23 mouse cellular contexts compared by ENCODE assay signal in the genomic region with DNA sequence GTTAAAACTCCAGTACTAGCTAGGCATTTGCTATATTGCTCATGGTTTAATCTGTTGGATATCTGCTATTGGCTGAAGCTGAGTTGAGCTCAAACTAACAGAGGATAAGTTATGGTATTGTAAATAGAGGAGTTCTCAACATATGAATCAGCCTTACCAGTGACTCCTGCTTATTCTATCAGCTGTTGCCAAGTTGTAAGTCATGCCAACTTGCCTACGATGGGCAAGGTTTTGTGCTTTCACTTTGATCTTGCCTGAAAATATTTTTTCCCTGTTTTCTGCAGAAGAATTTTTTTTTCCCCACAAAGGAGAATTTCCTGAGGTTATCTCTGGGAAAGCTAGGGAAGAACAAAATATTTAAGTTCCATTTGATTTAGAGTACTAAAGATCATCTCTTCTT. TPM values are rescaled to one million over a fixed set of nuclear protein-coding genes. Genes with fewer than 3 reads are reported as not detected.
"Had no signal": no experiment of that assay in that cellular context is flagged by ENCODE, and none has a peak within 500 bp of the region (broad histone marks: within the 10 kb centered on the region; RNA-seq: fewer than 3 reads in every experiment).

No protein-coding gene starts in this region.

- DNase-seq: kidney, adult 2 months; kidney, postnatal 25 days; layer of hippocampus, adult 9-11 months; liver; lung, adult 18-20 months; lung, postnatal 10 days; lung, postnatal 36 days; right cerebral cortex, adult 18-20 months; right cerebral cortex, postnatal 14 days; right cerebral cortex, postnatal 4 days; thymus, adult 18-20 months; thymus, postnatal 36 days had no signal

- H3K9me3 ChIP-seq: limb, embryonic 10.5 days; limb, embryonic 13.5 days; liver, embryonic 12.5 days; liver, embryonic 15.5 days; lung, embryonic 15.5 days; stomach, embryonic 15.5 days had no signal

- H3K27me3 ChIP-seq: limb, embryonic 13.5 days; stomach, embryonic 15.5 days had no signal

- H3K36me3 ChIP-seq: limb, embryonic 10.5 days; limb, embryonic 13.5 days; liver, embryonic 12.5 days; liver, embryonic 15.5 days; lung, embryonic 15.5 days; stomach, embryonic 15.5 days had no signal

- H3K9ac ChIP-seq: limb, embryonic 13.5 days; liver, embryonic 12.5 days; liver, embryonic 15.5 days; lung, embryonic 15.5 days; stomach, embryonic 15.5 days had no signal

- ATAC-seq: liver, embryonic 12.5 days; midbrain, embryonic 16.5 days had no signal

- H3K27ac ChIP-seq: kidney, postnatal 0 days; layer of hippocampus, adult 2 months; limb, embryonic 10.5 days; limb, embryonic 13.5 days; liver, embryonic 12.5 days; liver, embryonic 15.5 days; lung, embryonic 15.5 days; stomach, embryonic 15.5 days had no signal

- H3K4me3 ChIP-seq: layer of hippocampus, adult 2 months; limb, embryonic 10.5 days; limb, embryonic 13.5 days; liver, embryonic 12.5 days; liver, embryonic 15.5 days; lung, embryonic 15.5 days; stomach, embryonic 15.5 days had no signal

- H3K4me2 ChIP-seq: limb, embryonic 13.5 days; liver, embryonic 12.5 days; liver, embryonic 15.5 days; lung, embryonic 15.5 days; midbrain, embryonic 11.5 days; stomach, embryonic 15.5 days had no signal

RNA-seq across cellular contexts. Expression of a gene that starts 5.4 kb away (rescaled TPM):
- total RNA-seq: monocyte, adult 5-6 weeks had no signal
